Mouse (Mus musculus) lung, postnatal 14 days (tissue): ENCODE measurements around the gene Samm50.
A peak's percentile ranks its signal among the peaks of the same experiment; 100 is the strongest.
"Not testable (repeated sequence)": the region's sequence is repeated elsewhere in the genome, so short reads cannot be mapped to it uniquely, and the experiment has no call there.

Source experiments
- DNase-seq: peaks from one replicate; pipeline ENCODE4 v3.0.0; 2021

Samm50 gene

GRCm38 (mm10) chr15:84192058-84192791, at the start of gene Samm50:
Gene Samm50 (plus strand): TSS chr15:84192241.
- DNase-seq, result peak; percentile 88

GRCm38 (mm10) chr15:84156158-84156557, 35.9 kb upstream of the Samm50 start:
- DNase-seq, result no peak

- DNase-seq, result not testable (repeated sequence)
These were observed 34.5 kb upstream of the Samm50 start for GRCm38 (mm10) chr15:84157530-84157929.

GRCm38 (mm10) chr15:84161871-84162270, 30.2 kb upstream of the Samm50 start:
- no peak for DNase-seq

- DNase-seq, result no peak
These were observed 25.2 kb upstream of the Samm50 start for GRCm38 (mm10) chr15:84166818-84167217.

- DNase-seq, result peak; percentile 95
These were observed 24.4 kb upstream of the Samm50 start, which contains the start of gene Pnpla3 for GRCm38 (mm10) chr15:84167600-84167999. Gene Pnpla3 (plus strand): TSS chr15:84167837.

GRCm38 (mm10) chr15:84168170-84169161, 23.6 kb upstream of the Samm50 start:
- DNase-seq, result peak; percentile 20

- no peak for DNase-seq
These were observed 22.5 kb upstream of the Samm50 start for GRCm38 (mm10) chr15:84169511-84169910.

- DNase-seq, result no peak
These were observed 20.9 kb upstream of the Samm50 start for GRCm38 (mm10) chr15:84171166-84171565.

GRCm38 (mm10) chr15:84178733-84179132, 13.3 kb upstream of the Samm50 start:
- no peak for DNase-seq

- no peak for DNase-seq
These were observed 10.0 kb upstream of the Samm50 start for GRCm38 (mm10) chr15:84182000-84182399.

GRCm38 (mm10) chr15:84183967-84184366, 8.1 kb upstream of the Samm50 start:
- no peak for DNase-seq

GRCm38 (mm10) chr15:84186196-84186595, 5.8 kb upstream of the Samm50 start:
- no peak for DNase-seq

- DNase-seq, result no peak
These were observed 3.0 kb upstream of the Samm50 start for GRCm38 (mm10) chr15:84188887-84189530.

GRCm38 (mm10) chr15:84189881-84190280, 2.2 kb upstream of the Samm50 start:
- DNase-seq, result no peak

GRCm38 (mm10) chr15:84191724-84192057, 350 bp upstream of the Samm50 start:
- DNase-seq, result no peak

GRCm38 (mm10) chr15:84196486-84197165, 4.6 kb downstream of the Samm50 start:
- no peak for DNase-seq

- no peak for DNase-seq
These were observed 15.3 kb downstream of the Samm50 start for GRCm38 (mm10) chr15:84207327-84207726.

GRCm38 (mm10) chr15:84209517-84210412, 17.7 kb downstream of the Samm50 start:
- DNase-seq, result no peak

GRCm38 (mm10) chr15:84210461-84210860, 18.4 kb downstream of the Samm50 start:
- no peak for DNase-seq

GRCm38 (mm10) chr15:84210941-84211340, 18.9 kb downstream of the Samm50 start:
- DNase-seq, result no peak

GRCm38 (mm10) chr15:84211564-84211963, 19.5 kb downstream of the Samm50 start:
- DNase-seq, result no peak
